Mouse (Mus musculus) thymus, adult 2 months (tissue): ENCODE measurements around the gene 1700015G11Rik.

Experiments
- CTCF ChIP-seq: fragments of 200-500 bp; IDR thresholded peaks from 2 replicates; pipeline ENCODE4 v1.5.1; 2012; ENCODE audit warnings: mild to moderate bottlenecking, control low read depth, low read length, moderate library complexity, borderline replicate concordance; ENCODE audit not compliant: control insufficient read depth, poor library complexity, insufficient read depth; ENCODE audit errors: extremely low read depth
- POLR2A ChIP-seq: fragments of 200-500 bp; IDR thresholded peaks from 2 replicates; pipeline ENCODE4 v1.6.1; 2012; ENCODE audit warnings: mild to moderate bottlenecking, low read length, control low read depth, moderate library complexity; ENCODE audit not compliant: control insufficient read depth, poor library complexity, insufficient read depth; ENCODE audit errors: extremely low read depth

DNA sequence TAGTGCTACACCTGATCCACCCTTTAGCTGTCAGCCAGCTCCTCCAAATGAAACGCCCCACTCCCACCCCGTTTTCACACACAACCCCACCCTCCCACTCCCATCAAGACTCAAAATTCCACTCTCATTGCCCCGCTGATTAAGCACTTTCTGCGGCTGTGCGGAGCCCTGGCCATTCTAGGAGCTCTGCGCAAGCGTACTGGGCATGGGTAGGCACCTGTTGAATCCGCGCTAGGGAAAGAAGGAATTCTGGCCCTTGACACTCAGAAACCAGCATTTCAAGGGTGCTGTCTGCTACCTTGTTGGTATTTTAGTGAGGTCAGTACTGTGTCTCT, 9.3 kb downstream of the 1700015G11Rik start:
- TF ChIP-seq CTCF (no peak), POLR2A (no peak)
